ENCODE assay signal across 17 mouse cellular contexts in genomic region chr16:50572557-50572956, GRCm38 (mm10). TPM values are rescaled to one million over a fixed set of nuclear protein-coding genes. Genes with fewer than 3 reads are reported as not detected.
DNase-seq lines count a peak whose midpoint lies in the region; ATAC-seq and TF ChIP-seq lines count a peak whose summit lies in the region.
"Had no signal": no experiment of that assay in that cellular context is flagged by ENCODE, and none has a peak within 500 bp of the region (broad histone marks: within the 10 kb centered on the region; RNA-seq: fewer than 3 reads in every experiment).

No protein-coding gene starts in this region.

- peak; percentile 94 for ATAC-seq in forebrain, embryonic 15.5 days (replicated peaks)
- ATAC-seq in forebrain, embryonic 12.5 days (ENCODE audit: low FRiP score) = no peak
- peak; percentile 96 for ATAC-seq in forebrain, postnatal 0 days
- no peak for ATAC-seq in limb, embryonic 12.5 days (ENCODE audit: insufficient number of reproducible peaks, insufficient read depth, low FRiP score, low TSS enrichment, low read depth)
- ATAC-seq: intestine, embryonic 15.5 days had no signal

- H3K4me1 ChIP-seq in forebrain, embryonic 15.5 days = no peaks in the 10 kb centered on the region
- no peaks in the 10 kb centered on the region for H3K4me1 ChIP-seq in forebrain, embryonic 12.5 days
- H3K4me1 ChIP-seq in forebrain, postnatal 0 days (ENCODE audit: insufficient read depth) = no peaks in the 10 kb centered on the region
- H3K4me1 ChIP-seq in limb, embryonic 12.5 days (replicated peaks) = no peaks in the 10 kb centered on the region; the same call in 1 of the 2 replicates
- H3K4me1 ChIP-seq: intestine, embryonic 15.5 days; liver, embryonic 13.5 days had no signal

- no peak overlapping the region for H3K4me2 ChIP-seq in forebrain, embryonic 15.5 days (replicated peaks)
- no peak overlapping the region for H3K4me2 ChIP-seq in forebrain, embryonic 12.5 days
- H3K4me2 ChIP-seq in forebrain, postnatal 0 days (ENCODE audit: low read depth) = peak overlapping the region; percentile 26; the same call in 1 of the 2 replicates
- H3K4me2 ChIP-seq in limb, embryonic 12.5 days = peak overlapping the region; percentile 27
- H3K4me2 ChIP-seq: intestine, embryonic 15.5 days; liver, embryonic 13.5 days had no signal

- H3K9ac ChIP-seq in forebrain, embryonic 15.5 days (replicated peaks) = no peak overlapping the region
- H3K9ac ChIP-seq in forebrain, embryonic 12.5 days = no peak overlapping the region
- H3K9ac ChIP-seq in forebrain, postnatal 0 days = no peak overlapping the region
- H3K9ac ChIP-seq in limb, embryonic 12.5 days (replicated peaks) = no peak overlapping the region
- H3K9ac ChIP-seq: intestine, embryonic 15.5 days; liver, embryonic 13.5 days had no signal

- WGBS in forebrain, embryonic 15.5 days = 61% methylated on average over 13 of the region's 13 CpGs
- WGBS in forebrain, embryonic 12.5 days = 80% methylated on average over 13 of the region's 13 CpGs
- WGBS in forebrain, postnatal 0 days = 50% methylated on average over 13 of the region's 13 CpGs
- 56% methylated on average over 13 of the region's 13 CpGs for WGBS in limb, embryonic 12.5 days

- intact Hi-C loops in heart, postnatal 14 days (cut with DNase I) = no loop called here

- H3K27me3 ChIP-seq in forebrain, embryonic 15.5 days = no peaks in the 10 kb centered on the region
- no peaks in the 10 kb centered on the region for H3K27me3 ChIP-seq in forebrain, embryonic 12.5 days
- H3K27me3 ChIP-seq in forebrain, postnatal 0 days (ENCODE audit: insufficient read depth, low read length) = no peaks in the 10 kb centered on the region; the same call in 1 of the 2 replicates
- H3K27me3 ChIP-seq in limb, embryonic 12.5 days = no peaks in the 10 kb centered on the region
- H3K27me3 ChIP-seq: intestine, embryonic 15.5 days; liver, embryonic 13.5 days had no signal

- H3K36me3 ChIP-seq in forebrain, embryonic 15.5 days = no peaks in the 10 kb centered on the region
- no peaks in the 10 kb centered on the region for H3K36me3 ChIP-seq in forebrain, embryonic 12.5 days (replicated peaks)
- no peaks in the 10 kb centered on the region for H3K36me3 ChIP-seq in forebrain, postnatal 0 days (ENCODE audit: insufficient read depth)
- no peaks in the 10 kb centered on the region for H3K36me3 ChIP-seq in limb, embryonic 12.5 days
- H3K36me3 ChIP-seq: intestine, embryonic 15.5 days; liver, embryonic 13.5 days had no signal

- H3K4me3 ChIP-seq in forebrain, embryonic 15.5 days = no peak overlapping the region
- H3K4me3 ChIP-seq in forebrain, embryonic 12.5 days (replicated peaks) = no peak overlapping the region
- no peak overlapping the region for H3K4me3 ChIP-seq in forebrain, postnatal 0 days (ENCODE audit: low read depth, low read length)
- no peak overlapping the region for H3K4me3 ChIP-seq in limb, embryonic 12.5 days (replicated peaks)
- H3K4me3 ChIP-seq: heart, adult 2 months; intestine, embryonic 15.5 days; liver, embryonic 13.5 days; megakaryocyte, embryonic 14.5 days had no signal

- TF ChIP-seq CTCF in forebrain, postnatal 0 days (IDR thresholded peaks at IDR 0.05; ENCODE audit: low read depth) = no peak

- H3K27ac ChIP-seq in forebrain, embryonic 15.5 days (replicated peaks) = no peak overlapping the region
- no peak overlapping the region for H3K27ac ChIP-seq in forebrain, embryonic 12.5 days
- H3K27ac ChIP-seq in forebrain, postnatal 0 days (ENCODE audit: low read depth, low read length) = no peak overlapping the region
- H3K27ac ChIP-seq in limb, embryonic 12.5 days = no peak overlapping the region
- H3K27ac ChIP-seq: heart, adult 2 months; intestine, embryonic 15.5 days; liver, embryonic 13.5 days had no signal

- peak; percentile 46 for DNase-seq in brain, adult 2 months (ENCODE audit: low read depth, low spot score)
- DNase-seq in forebrain, postnatal 0 days = peak; percentile 84
- no peak for DNase-seq in natural killer cell, adult 2 months (ENCODE audit: low spot score in 2 of 2)
- no peak for DNase-seq in testis, postnatal 10 days (ENCODE audit: low spot score)
- no peak for DNase-seq in heart, postnatal 14 days
- DNase-seq: cerebellum, postnatal 36 days; heart, adult 2 months; heart, postnatal 4 days; kidney, postnatal 36 days; liver, embryonic 13.5 days; thymus, postnatal 14 days had no signal

- no peaks in the 10 kb centered on the region for H3K9me3 ChIP-seq in forebrain, embryonic 15.5 days
- H3K9me3 ChIP-seq in forebrain, embryonic 12.5 days = no peaks in the 10 kb centered on the region
- no peaks in the 10 kb centered on the region for H3K9me3 ChIP-seq in forebrain, postnatal 0 days (ENCODE audit: low read length)
- no peaks in the 10 kb centered on the region for H3K9me3 ChIP-seq in limb, embryonic 12.5 days
- H3K9me3 ChIP-seq: intestine, embryonic 15.5 days; liver, embryonic 13.5 days; megakaryocyte, embryonic 14.5 days had no signal

RNA-seq across cellular contexts. Expression of gene Ccdc54, which starts 18.4 kb away (rescaled TPM):
- not detected in 2 replicates for polyA plus RNA-seq in forebrain, embryonic 15.5 days (2015; fragmentation: Nextera tagmentation; extraction: Ambion mirVana)
- not detected in 2 replicates for polyA plus RNA-seq in forebrain, embryonic 12.5 days (2016; fragmentation: Nextera tagmentation; extraction: Ambion mirVana)
- total RNA-seq in forebrain, postnatal 0 days (2014; rRNA removed) = not detected in 2 replicates
- not detected in 2 replicates for polyA plus RNA-seq in forebrain, postnatal 0 days (2015; fragmentation: Nextera tagmentation; extraction: Ambion mirVana)
- not detected in 2 replicates for polyA plus RNA-seq in limb, embryonic 12.5 days (2016; fragmentation: Nextera tagmentation; extraction: Ambion mirVana)
- not detected for total RNA-seq in heart, postnatal 14 days (2021)
- total RNA-seq: ES-E14; heart, adult 2 months; heart, postnatal 4 days had no signal
- polyA plus RNA-seq: intestine, embryonic 15.5 days; liver, embryonic 13.5 days had no signal

Comparison
In these comparisons a context has a peak if more than half of its experiments do, and no peak if none do; other contexts are left out.
1. ATAC-seq: peak in forebrain, embryonic 15.5 days (single experiment) and forebrain, postnatal 0 days (single experiment); none in forebrain, embryonic 12.5 days (single experiment) and limb, embryonic 12.5 days (single experiment).
2. H3K4me2 ChIP-seq: peak in forebrain, postnatal 0 days (single experiment) and limb, embryonic 12.5 days (single experiment); none in forebrain, embryonic 15.5 days (single experiment) and forebrain, embryonic 12.5 days (single experiment).
3. DNase-seq: peak in brain, adult 2 months (single experiment) and forebrain, postnatal 0 days (single experiment); none in natural killer cell, adult 2 months (0 of 2), testis, postnatal 10 days (single experiment) and heart, postnatal 14 days (0 of 2).